8 mouse cellular contexts compared by ENCODE assay signal in genomic region chr2:166155454-166155815, GRCm38 (mm10). TPM values are rescaled to one million over a fixed set of nuclear protein-coding genes. Genes with fewer than 3 reads are reported as not detected.
DNase-seq lines count a peak whose midpoint lies in the region; ATAC-seq and TF ChIP-seq lines count a peak whose summit lies in the region.

Sulf2 (minus strand) TSS chr2:166155663.

- H3K27me3 ChIP-seq in forebrain, postnatal 0 days (ENCODE audit: insufficient read depth, low read length) = peaks cover 8% of the 10 kb centered on the region
- peaks cover 40% of the 10 kb centered on the region for H3K27me3 ChIP-seq in liver, postnatal 0 days (ENCODE audit: insufficient read depth, low read length)
- H3K27me3 ChIP-seq in neural tube, embryonic 13.5 days = peaks cover 24% of the 10 kb centered on the region

- peak; percentile 85 for TF ChIP-seq CTCF in forebrain, postnatal 0 days (IDR thresholded peaks at IDR 0.05; ENCODE audit: low read depth)
- TF ChIP-seq CTCF in liver, postnatal 0 days (IDR thresholded peaks at IDR 0.05; ENCODE audit: low read depth) = peak; percentile 70

- H3K36me3 ChIP-seq in forebrain, postnatal 0 days (ENCODE audit: insufficient read depth) = no peaks in the 10 kb centered on the region
- H3K36me3 ChIP-seq in liver, postnatal 0 days (replicated peaks; ENCODE audit: insufficient read depth, low read length) = no peaks in the 10 kb centered on the region
- no peaks in the 10 kb centered on the region for H3K36me3 ChIP-seq in neural tube, embryonic 13.5 days

- no peak for TF ChIP-seq EP300 in liver, postnatal 0 days (IDR thresholded peaks at IDR 0.05; ENCODE audit: low read depth)

- peak; percentile 70 for DNase-seq in 3134 (ENCODE audit: extremely low read depth, insufficient read length, low spot score)
- DNase-seq in brain, embryonic 18.5 days (ENCODE audit: low read depth, low spot score) = peak; percentile 69
- peak; percentile 86 for DNase-seq in forebrain, postnatal 0 days
- DNase-seq in heart, postnatal 14 days = peak; percentile 80 to 82
- DNase-seq in large intestine, adult 2 months (ENCODE audit: low read depth, low spot score) = no peak
- no peak for DNase-seq in liver, postnatal 0 days
- peak; percentile 22 for DNase-seq in thymus, postnatal 25 days

- peaks cover 25% of the 10 kb centered on the region for H3K4me1 ChIP-seq in forebrain, postnatal 0 days (ENCODE audit: insufficient read depth)
- H3K4me1 ChIP-seq in liver, postnatal 0 days (ENCODE audit: insufficient read depth) = peaks cover 14% of the 10 kb centered on the region
- peaks cover 70% of the 10 kb centered on the region for H3K4me1 ChIP-seq in neural tube, embryonic 13.5 days (replicated peaks)

- peak within 1 kb of the TSS; percentile 69 for H3K9ac ChIP-seq in forebrain, postnatal 0 days
- H3K9ac ChIP-seq in liver, postnatal 0 days (replicated peaks) = peak within 1 kb of the TSS; percentile 57
- peak within 1 kb of the TSS; percentile 93 for H3K9ac ChIP-seq in neural tube, embryonic 13.5 days

- WGBS in forebrain, postnatal 0 days = under 1% methylated on average over 23 of the region's 23 CpGs
- under 1% methylated on average over 23 of the region's 23 CpGs for WGBS in large intestine, adult 2 months
- under 1% methylated on average over 23 of the region's 23 CpGs for WGBS in liver, postnatal 0 days (ENCODE audit: insufficient replicate concordance)
- WGBS in neural tube, embryonic 13.5 days = 0% methylated on average over 23 of the region's 23 CpGs

- H3K4me2 ChIP-seq in forebrain, postnatal 0 days (ENCODE audit: low read depth) = peak within 1 kb of the TSS; percentile 96
- H3K4me2 ChIP-seq in liver, postnatal 0 days (ENCODE audit: low read depth, low read length) = peak within 1 kb of the TSS; percentile 87
- peak within 1 kb of the TSS; percentile 94 for H3K4me2 ChIP-seq in neural tube, embryonic 13.5 days

- no peaks in the 10 kb centered on the region for H3K9me3 ChIP-seq in forebrain, postnatal 0 days (ENCODE audit: low read length)
- no peaks in the 10 kb centered on the region for H3K9me3 ChIP-seq in liver, postnatal 0 days (ENCODE audit: low read length)
- H3K9me3 ChIP-seq in neural tube, embryonic 13.5 days = no peaks in the 10 kb centered on the region

- intact Hi-C loops in heart, postnatal 14 days (cut with DNase I) = loop anchor here (1.0 to 5.0 kb wide), 4 partner anchors 47 to 409 kb away; no protein-coding TSS in a partner anchor

- peak; percentile 71 for ATAC-seq in forebrain, postnatal 0 days
- no peak for ATAC-seq in liver, postnatal 0 days
- ATAC-seq in neural tube, embryonic 13.5 days (ENCODE audit: low read depth) = peak; percentile 64

- peak within 1 kb of the TSS; percentile 62 for H3K4me3 ChIP-seq in forebrain, postnatal 0 days (ENCODE audit: low read depth, low read length)
- peak within 1 kb of the TSS; percentile 50 for H3K4me3 ChIP-seq in liver, postnatal 0 days (ENCODE audit: low read depth, low read length)
- peak within 1 kb of the TSS; percentile 79 for H3K4me3 ChIP-seq in neural tube, embryonic 13.5 days

- peak within 1 kb of the TSS; percentile 79 for H3K27ac ChIP-seq in forebrain, postnatal 0 days (ENCODE audit: low read depth, low read length)
- no peak within 1 kb of the TSS for H3K27ac ChIP-seq in liver, postnatal 0 days (ENCODE audit: low read depth)
- peak within 1 kb of the TSS; percentile 95 for H3K27ac ChIP-seq in neural tube, embryonic 13.5 days (replicated peaks)

RNA-seq across cellular contexts. Expression of gene Sulf2, which starts in this region (rescaled TPM):
- total RNA-seq in forebrain, postnatal 0 days (2014; rRNA removed) = 65.6 and 95.6 TPM in 2 replicates
- polyA plus RNA-seq in forebrain, postnatal 0 days (2015; fragmentation: Nextera tagmentation; extraction: Ambion mirVana) = 54.4 and 67.5 TPM in 2 replicates
- 10 to 100 TPM; 59.3 to 60.7 TPM for total RNA-seq in heart, postnatal 14 days (2021)
- 22.4 and 66.5 TPM in 2 replicates for polyA plus RNA-seq in large intestine, adult 2 months (2012; rRNA removed)
- polyA plus RNA-seq in liver, postnatal 0 days (2015; fragmentation: Nextera tagmentation; extraction: Ambion mirVana) = 1.6 and 1.8 TPM in 2 replicates
- polyA plus RNA-seq in neural tube, embryonic 13.5 days (2015; fragmentation: Nextera tagmentation; extraction: Ambion mirVana) = 116 and 122 TPM in 2 replicates

Comparison
In these comparisons a context has a peak if more than half of its experiments do, and no peak if none do; other contexts are left out.
1. DNase-seq: peak in 3134 (single experiment), brain, embryonic 18.5 days (single experiment), forebrain, postnatal 0 days (single experiment), heart, postnatal 14 days (2 of 2) and thymus, postnatal 25 days (single experiment); none in large intestine, adult 2 months (single experiment) and liver, postnatal 0 days (single experiment).
2. Peak in every context shown above with its lines, with median percentiles within 50 percentile points of each other: H3K4me2 ChIP-seq, H3K4me3 ChIP-seq and H3K9ac ChIP-seq.